Mouse (Mus musculus): ENCODE data around the gene Vmn1r86.
"Not testable (repeated sequence)": the region's sequence is repeated elsewhere in the genome, so short reads cannot be mapped to it uniquely, and the experiment has no call there.

Gene Vmn1r86

DNA sequence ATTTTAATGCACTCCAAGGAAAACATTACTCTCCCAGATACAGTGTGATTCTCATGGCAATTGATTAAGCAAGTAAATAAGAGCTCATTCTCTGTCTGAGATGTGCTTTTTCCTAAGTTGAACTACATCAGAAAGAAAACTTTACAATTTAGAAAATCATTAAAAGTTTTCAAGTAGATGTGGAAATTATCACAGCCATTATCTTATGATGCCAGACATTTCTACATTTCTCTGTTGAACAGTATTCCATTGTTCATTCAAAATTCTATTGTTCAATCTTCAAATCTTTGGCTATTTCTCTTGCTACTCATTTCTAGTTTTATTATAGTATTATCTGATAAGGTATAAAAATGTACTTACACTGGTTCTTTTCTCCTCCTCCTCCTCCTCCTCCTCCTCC lies at the start of gene Vmn1r86:
Vmn1r86 (minus strand) TSS at position 101 of the 400 bp plus-strand sequence.
- no peak for DNase-seq

DNA sequence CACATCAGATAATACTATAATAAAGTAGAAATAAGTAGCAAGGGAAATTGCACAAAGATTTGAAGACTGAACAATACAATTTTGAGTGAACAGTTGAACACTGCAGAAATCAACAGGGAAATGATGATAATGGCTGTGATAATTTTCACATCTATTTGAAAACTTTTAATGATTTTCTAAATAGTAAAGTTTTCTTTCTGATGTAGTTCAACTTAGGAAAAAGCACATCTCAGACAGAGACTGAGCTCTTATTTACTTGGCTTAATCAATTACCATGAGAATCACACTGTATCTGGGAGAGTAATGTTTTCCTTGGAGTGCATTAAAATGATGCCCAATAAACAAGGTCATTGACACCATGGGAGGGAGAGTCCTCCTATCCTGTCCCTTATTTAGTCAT lies 39.6 kb upstream of the Vmn1r86 start, which contains the start of gene Vmn1r88:
Vmn1r88 (plus strand) TSS at position 301 of the 400 bp plus-strand sequence.
- DNase-seq, result no peak

DNA sequence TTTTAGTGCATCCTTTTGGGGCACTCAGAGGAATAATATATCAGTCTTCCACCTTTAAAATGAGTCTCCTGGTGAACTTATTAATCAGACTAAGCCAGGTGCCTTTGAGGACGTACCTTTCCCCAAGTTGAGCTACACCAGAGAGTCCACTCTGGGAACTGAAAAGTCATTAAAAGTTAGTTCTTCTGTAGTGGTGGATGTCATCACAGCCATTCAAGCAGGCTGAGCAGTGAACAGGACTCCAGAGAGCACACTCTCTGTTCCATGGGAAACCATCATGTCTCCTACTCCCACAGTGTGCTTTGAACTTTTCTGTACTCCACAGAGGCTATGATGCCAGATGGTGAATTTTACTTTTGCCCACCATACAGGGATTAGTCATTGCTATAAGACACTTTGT lies 20.3 kb upstream of the Vmn1r86 start, which contains the start of gene Vmn1r87:
Vmn1r87 (minus strand) TSS at position 101 of the 400 bp plus-strand sequence.
- no peak for DNase-seq

DNA sequence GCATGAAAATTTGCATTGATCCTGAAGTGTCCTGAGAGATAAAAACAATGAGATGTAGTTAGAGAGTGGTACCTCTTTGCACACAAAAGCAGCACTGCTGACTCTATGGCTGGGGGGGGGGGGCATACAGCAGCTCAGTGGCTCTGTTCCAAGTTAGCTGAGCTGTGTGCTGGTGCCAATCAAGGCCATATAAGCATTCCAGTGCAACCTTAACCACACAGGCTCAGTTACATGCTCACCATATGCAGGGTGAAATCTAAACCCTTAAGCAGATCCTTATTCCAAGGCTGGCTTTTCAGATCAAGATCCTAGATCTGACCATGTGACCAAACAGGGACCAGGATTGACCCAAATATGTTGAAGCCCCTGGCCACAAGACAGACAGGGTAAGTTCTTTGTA lies 17.6 kb upstream of the Vmn1r86 start:
- DNase-seq, result no peak

DNA sequence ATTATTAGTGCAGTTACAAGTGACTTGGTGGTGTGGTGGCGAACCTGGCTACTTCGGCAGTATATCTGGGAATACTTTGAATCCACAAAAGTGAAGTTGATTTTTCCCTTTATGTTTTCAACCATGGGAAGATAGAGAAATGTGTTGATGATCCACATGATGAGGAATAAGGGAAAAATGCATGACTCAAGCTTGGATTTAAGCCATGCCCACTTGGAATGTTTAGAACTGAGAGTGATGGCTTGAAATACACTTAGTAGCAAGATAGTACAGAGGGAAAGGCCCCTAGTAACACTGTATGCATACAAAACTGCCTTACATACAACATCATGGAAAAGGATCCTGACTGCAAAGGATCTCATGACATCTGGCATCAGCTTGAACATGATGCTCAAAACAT lies 12.1 kb upstream of the Vmn1r86 start:
- DNase-seq, result no peak

DNA sequence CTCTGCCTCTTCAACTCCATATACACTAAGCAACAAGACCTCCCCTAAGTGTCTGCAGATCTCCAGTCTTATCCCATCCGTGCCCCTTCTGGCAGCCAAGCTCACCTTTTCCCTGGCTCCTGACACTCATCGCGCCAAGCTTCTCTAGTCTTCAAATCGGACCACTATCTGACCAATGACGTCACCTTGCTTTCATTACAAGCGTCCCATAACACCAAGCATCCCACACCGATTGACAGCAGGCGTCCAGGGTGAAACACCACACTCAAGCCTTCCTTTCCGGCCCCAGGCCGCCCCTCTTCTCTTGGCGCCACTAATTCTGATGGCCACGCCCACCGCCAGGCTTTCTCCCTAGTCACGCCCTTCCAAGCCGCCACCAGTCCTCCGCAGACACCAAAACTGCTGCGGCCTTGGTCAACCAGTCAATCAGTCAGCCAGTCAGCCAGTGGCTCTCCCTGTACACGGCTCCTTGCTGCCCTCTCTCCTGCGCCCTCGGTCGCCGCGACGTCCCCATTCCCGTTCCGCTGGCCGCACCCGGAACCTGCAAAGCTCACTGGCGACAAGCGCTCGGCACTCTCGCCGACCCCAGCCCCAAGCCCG lies 3.9 kb upstream of the Vmn1r86 start:
- DNase-seq, result peak; percentile 12

DNA sequence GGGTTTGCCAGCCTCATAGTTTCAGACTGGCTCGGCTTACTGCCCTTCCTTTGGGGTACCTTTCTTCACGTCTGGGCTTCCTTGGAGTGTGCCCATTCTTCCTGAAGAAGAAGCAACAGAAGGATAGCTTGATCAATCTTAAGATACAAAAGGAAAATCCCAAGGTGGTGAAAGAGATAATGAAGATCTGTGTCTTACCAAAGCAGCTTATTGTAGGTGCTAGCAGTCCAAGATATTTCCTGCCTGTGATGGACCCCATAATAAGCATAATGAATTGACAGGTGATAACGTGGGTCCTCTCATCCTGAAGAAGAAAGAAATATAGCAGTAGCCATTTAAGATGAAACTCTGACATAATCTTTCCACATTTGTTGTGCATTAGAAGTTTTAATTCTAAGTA lies 24.6 kb downstream of the Vmn1r86 start, which contains the start of gene Vmn1r85:
Vmn1r85 (minus strand) TSS at position 101 of the 400 bp plus-strand sequence.
- no peak for DNase-seq

DNA sequence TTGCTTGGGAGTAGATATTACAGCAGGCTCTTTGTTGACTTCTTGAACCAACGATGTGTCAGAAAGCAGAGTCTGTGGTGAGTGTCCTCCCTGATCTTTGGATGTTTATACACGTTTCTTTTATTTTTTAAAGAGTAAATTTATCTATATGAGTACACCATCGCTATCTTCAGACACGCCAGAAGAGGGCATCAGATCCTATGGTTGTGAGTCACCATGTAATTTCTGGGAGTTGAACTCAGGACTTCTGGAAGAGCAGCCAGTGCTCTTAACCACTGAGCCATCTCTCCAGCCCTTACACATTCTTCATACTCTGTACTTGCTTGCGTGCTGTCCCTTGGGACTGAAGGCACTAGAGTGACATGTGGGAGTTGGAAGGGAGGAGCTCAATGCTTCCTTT lies 47.4 kb downstream of the Vmn1r86 start:
- DNase-seq, result no peak

DNA sequence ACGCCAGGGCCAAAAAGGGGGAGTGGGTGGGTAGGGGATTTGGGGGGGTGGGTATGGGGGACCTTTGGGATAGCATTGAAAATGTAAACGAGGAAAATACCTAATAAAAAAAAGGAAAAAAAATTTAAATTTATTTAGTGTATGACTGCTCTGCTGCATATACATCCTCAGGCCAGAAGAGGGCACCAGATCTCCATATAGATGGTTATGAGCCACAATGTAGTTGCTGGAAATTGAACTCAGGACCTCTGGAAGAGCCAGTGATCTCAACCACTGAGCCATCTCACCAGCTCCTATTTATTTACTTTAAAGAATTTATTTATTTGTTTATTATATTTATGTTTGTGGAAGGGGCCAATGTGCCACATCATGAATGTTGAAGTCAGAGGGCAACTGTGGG lies 56.3 kb downstream of the Vmn1r86 start:
- not testable (repeated sequence) for DNase-seq

DNA sequence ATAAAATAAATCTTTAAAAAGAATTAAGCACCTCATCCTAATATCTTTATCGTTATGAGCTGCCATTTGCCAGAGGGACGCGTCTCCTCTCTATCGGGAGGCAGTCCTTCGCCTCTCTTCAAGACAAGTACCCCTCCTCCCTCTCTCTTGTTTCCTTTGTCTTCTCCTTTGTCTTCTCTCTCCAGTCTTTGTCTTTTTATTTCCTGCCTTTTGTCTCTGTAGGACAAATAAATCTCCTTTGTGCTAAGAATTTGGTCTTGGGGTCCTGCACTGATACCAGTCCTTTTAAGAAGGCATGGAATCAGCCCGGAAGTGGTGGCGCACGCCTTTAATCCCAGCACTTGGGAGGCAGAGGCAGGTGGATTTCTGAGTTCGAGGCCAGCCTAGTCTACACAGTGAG lies 60.2 kb downstream of the Vmn1r86 start:
- no peak for DNase-seq

DNA sequence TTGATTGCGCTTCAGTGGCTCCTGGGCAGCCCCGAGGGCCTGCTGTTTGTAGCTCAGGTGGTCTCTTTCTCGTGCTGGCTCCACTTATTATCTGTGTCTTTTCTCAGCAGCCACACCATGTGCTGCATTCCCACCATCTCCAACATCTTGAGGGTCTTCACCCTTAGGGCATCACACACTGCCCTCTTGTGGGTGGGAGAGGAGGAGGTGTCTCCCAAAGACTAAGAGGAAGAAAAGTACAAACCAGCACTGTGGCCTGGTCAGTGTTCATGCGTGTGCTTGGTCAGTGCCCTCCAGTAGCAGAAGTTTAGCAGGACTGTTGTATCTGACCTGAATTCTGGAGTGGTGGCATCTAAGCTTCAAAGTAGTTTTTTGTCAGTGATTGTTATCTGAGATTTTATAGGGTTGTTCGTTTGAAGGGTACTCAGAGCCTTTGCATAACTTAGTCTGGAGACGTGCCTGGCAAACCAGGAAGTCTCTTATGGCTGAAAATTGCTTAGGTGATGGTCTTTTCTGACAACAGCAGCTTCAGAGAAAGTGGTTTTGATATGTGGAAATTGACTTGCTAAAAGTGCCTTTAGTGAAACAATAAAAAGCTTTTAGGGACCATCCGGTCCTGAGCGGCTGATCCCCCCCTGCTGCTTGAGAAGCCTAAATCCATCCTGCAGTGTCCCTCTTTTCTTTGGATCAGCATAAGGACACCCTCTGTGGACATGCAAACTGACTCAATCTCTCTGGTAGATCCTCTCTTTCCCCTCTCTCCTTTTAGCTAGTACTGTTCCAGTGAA lies 62.6 kb downstream of the Vmn1r86 start:
- DNase-seq, result no peak

DNA sequence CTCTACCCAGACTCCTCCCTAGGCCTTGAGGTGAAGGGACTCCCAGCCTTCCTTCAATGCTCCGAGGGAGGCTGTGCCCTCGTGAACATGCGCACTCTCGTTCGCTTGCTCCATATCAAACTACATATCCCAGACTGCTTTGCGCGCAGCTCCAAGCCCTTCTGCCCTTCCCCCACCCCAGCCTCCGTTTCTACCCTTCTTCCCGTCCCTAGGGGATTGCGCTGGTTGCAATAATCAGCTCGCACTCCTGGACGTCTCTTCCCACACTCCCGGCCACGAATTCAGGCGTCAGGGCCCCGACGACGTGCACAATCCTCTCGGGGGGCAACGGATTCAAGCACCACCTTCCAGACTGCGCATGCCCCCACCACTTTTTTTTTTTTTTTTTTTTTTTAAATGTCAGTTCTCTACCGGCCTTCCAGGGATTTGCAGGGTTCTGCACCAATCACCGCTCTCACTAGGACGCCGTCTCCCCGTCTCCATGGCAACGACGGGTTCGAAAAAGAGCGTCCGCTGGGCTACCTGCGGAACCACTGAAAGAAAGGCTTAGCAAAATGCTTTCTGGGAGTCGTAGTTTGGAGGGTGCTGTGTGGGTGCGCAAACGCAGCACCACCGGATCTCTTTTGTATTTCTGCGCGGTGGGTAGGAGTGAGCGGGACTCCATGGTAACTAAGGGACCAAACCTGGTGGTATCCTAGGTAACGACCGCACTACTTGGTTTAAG lies 65.3 kb downstream of the Vmn1r86 start, which contains the start of gene Mzf1:
Mzf1 (minus strand) TSS at position 478 of the 724 bp plus-strand sequence.
- DNase-seq, result peak; percentile 94

DNA sequence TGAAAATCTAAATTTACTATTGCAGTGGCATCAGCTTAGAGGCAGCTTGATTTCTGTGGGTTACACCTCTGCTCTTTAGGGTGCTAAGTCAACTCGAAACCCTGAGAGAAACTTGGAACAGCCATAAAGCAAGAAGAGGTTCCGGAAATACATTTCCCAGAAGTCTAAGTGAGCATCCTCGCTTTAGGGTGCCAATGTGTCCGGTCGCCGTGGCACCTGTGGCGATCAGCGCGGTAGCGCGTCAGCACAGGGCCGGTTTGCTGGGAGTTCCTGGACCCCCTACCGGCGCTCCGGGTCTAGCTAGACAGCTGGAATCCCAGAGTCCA lies 65.8 kb downstream of the Vmn1r86 start:
- no peak for DNase-seq

DNA sequence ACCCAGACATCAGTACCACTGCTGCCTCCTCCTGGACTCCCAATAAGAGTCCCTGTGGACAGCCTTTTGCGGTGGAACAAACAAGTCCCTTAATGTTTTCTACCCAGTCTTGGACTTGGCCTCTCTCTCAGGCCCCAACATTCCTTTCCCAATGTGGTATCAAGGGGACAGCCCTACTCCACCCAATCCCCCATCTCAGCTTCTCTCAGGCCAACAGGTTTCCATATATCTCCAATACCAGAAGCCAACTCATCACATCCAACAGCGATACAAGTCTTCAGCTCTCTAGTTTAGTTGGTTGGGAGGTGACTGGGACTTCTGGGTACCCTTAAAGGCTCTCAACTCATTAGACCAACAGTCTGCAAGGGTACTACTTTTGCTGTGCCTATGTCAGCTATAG lies 66.2 kb downstream of the Vmn1r86 start:
- no peak for DNase-seq

DNA sequence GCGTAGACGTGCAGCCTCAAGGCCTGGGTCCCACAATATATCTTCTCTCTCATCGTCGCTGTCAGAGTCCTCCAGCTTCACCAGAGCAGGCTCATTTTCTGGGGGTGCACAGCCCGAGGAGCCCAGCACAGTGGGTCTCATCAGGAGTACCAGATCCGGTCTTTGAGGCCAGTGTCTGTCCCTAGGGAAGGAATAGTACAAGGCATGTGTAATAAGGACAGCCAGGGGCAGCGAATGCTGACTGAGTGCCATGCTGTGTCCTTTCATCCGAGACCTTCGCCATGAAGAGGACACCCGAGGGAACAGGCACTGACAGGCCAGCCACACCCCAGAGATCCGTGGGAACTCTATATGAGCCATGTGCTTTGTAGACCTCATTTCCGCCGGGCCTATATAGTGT lies 66.7 kb downstream of the Vmn1r86 start:
- no peak for DNase-seq

Data from kidney, adult 18-20 months (tissue).